Mouse (Mus musculus): Measurements from ENCODE around the gene Rpl3. TPM values are rescaled to one million over a fixed set of nuclear protein-coding genes. Genes with fewer than 3 reads are reported as not detected.

Rpl3 gene
- polyA plus RNA-seq, 1 experiment from 2014 or later = 633 TPM

GRCm38 (mm10) chr15:80045749-80046148, 45.9 kb downstream of the Rpl3 start:
- H3K27me3 ChIP-seq (ENCODE audit: control insufficient read depth, insufficient read depth, low read length) = no peaks in the 10 kb centered on the region
- no peak overlapping the region for H3K27ac ChIP-seq (ENCODE audit: low read depth, low read length)
- no peak overlapping the region for H3K4me3 ChIP-seq (ENCODE audit: low read depth, low read length)
- 93% methylated on average over 2 of the region's 2 CpGs for WGBS
- no peak for ATAC-seq (ENCODE audit: low read depth)
- H3K9me3 ChIP-seq (ENCODE audit: control insufficient read depth, low read length) = no peaks in the 10 kb centered on the region
- H3K36me3 ChIP-seq (ENCODE audit: control insufficient read depth, insufficient read depth, low read length) = no peaks in the 10 kb centered on the region
- no peaks in the 10 kb centered on the region for H3K4me1 ChIP-seq (ENCODE audit: control insufficient read depth, insufficient read depth, low read length)
- no peak overlapping the region for H3K4me2 ChIP-seq (ENCODE audit: low read depth, low read length)
- H3K9ac ChIP-seq (replicated peaks; ENCODE audit: low read depth, low read length) = no peak overlapping the region

DNA sequence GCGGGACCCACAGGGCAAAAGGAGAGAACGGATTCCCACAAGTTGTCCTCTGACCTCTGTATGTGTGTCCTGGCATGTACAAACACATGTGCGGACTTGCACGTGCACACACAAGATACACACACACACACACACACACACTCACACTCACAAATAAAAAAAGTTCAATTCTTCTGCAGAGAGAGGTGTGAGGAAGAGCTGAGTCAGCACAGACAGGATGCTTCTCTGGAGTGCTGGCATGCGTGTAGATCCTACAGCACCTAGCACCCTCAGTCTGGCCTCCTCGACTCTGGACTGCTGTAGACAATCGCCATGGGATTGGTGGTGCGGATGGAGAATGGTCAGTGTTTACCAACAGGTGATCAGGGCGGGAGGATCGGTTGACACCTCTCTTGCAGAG, 47.4 kb downstream of the Rpl3 start:
- Histone ChIP-seq H3K9ac (replicated peaks; ENCODE audit: low read depth, low read length) (no peak overlapping the region), H3K27ac (ENCODE audit: low read depth, low read length) (no peak overlapping the region), H3K4me2 (ENCODE audit: low read depth, low read length) (no peak overlapping the region), H3K27me3 (ENCODE audit: control insufficient read depth, insufficient read depth, low read length) (no peaks in the 10 kb centered on the region), H3K36me3 (ENCODE audit: control insufficient read depth, insufficient read depth, low read length) (no peaks in the 10 kb centered on the region), H3K4me1 (ENCODE audit: control insufficient read depth, insufficient read depth, low read length) (no peaks in the 10 kb centered on the region), H3K9me3 (ENCODE audit: control insufficient read depth, low read length) (no peaks in the 10 kb centered on the region), H3K4me3 (ENCODE audit: low read depth, low read length) (no peak overlapping the region)
- no peak for ATAC-seq (ENCODE audit: low read depth)
- 91% methylated on average over 10 of the region's 10 CpGs for WGBS

DNA sequence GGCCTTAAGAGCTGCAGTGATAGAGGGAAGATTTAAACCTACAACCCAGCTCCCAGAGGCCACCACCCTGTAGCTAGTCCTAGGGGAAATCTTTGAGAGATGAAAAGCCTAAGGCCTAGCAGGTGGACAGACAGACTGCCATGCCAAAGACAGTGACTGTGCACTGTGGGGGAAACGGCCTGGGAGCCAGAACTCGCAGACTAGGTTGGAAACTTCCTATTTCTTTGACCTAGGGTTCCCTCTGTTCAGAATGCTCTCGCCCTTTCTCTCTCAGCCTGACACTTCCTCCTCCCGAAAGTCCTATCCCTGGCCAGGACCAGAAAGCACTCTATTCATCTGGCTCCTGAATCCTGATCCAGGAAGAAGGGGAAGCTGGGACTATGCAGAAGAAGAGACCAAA, 49.5 kb downstream of the Rpl3 start:
- 77% methylated on average over 4 of the region's 4 CpGs for WGBS
- H3K27me3 ChIP-seq (ENCODE audit: control insufficient read depth, insufficient read depth, low read length) = no peaks in the 10 kb centered on the region
- H3K36me3 ChIP-seq (ENCODE audit: control insufficient read depth, insufficient read depth, low read length) = no peaks in the 10 kb centered on the region

DNA sequence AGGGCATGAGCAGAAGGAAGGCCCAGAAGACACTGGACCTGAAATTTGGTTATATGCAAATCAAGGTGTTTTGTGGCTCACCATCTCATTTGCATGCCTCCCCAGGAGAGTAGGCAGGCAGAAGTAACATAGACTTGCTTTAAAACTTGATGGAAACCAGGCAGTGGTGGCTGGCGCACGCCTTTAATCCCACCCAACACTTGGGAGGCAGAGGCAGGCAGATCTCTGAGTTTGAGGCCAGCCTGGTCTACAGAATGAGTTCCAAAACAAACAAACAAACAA, 53.6 kb downstream of the Rpl3 start:
- ATAC-seq (ENCODE audit: low read depth) = no peak
- no peak overlapping the region for H3K4me2 ChIP-seq (ENCODE audit: low read depth, low read length)
- WGBS = 100% methylated on average over 2 of the region's 2 CpGs
- no peaks in the 10 kb centered on the region for H3K4me1 ChIP-seq (ENCODE audit: control insufficient read depth, insufficient read depth, low read length)
- H3K4me3 ChIP-seq (ENCODE audit: low read depth, low read length) = no peak overlapping the region
- H3K9ac ChIP-seq (replicated peaks; ENCODE audit: low read depth, low read length) = no peak overlapping the region
- no peak overlapping the region for H3K27ac ChIP-seq (ENCODE audit: low read depth, low read length)
- no peaks in the 10 kb centered on the region for H3K27me3 ChIP-seq (ENCODE audit: control insufficient read depth, insufficient read depth, low read length)
- H3K9me3 ChIP-seq (ENCODE audit: control insufficient read depth, low read length) = no peaks in the 10 kb centered on the region
- no peaks in the 10 kb centered on the region for H3K36me3 ChIP-seq (ENCODE audit: control insufficient read depth, insufficient read depth, low read length)

More for the DNA sequence above, 49.5 kb downstream of the Rpl3 start:
- ATAC-seq (ENCODE audit: low read depth) = no peak
- no peak overlapping the region for H3K9ac ChIP-seq (replicated peaks; ENCODE audit: low read depth, low read length)
- no peaks in the 10 kb centered on the region for H3K9me3 ChIP-seq (ENCODE audit: control insufficient read depth, low read length)
- no peak overlapping the region for H3K27ac ChIP-seq (ENCODE audit: low read depth, low read length)
- no peak overlapping the region for H3K4me2 ChIP-seq (ENCODE audit: low read depth, low read length)
- no peaks in the 10 kb centered on the region for H3K4me1 ChIP-seq (ENCODE audit: control insufficient read depth, insufficient read depth, low read length)
- no peak overlapping the region for H3K4me3 ChIP-seq (ENCODE audit: low read depth, low read length)

DNA sequence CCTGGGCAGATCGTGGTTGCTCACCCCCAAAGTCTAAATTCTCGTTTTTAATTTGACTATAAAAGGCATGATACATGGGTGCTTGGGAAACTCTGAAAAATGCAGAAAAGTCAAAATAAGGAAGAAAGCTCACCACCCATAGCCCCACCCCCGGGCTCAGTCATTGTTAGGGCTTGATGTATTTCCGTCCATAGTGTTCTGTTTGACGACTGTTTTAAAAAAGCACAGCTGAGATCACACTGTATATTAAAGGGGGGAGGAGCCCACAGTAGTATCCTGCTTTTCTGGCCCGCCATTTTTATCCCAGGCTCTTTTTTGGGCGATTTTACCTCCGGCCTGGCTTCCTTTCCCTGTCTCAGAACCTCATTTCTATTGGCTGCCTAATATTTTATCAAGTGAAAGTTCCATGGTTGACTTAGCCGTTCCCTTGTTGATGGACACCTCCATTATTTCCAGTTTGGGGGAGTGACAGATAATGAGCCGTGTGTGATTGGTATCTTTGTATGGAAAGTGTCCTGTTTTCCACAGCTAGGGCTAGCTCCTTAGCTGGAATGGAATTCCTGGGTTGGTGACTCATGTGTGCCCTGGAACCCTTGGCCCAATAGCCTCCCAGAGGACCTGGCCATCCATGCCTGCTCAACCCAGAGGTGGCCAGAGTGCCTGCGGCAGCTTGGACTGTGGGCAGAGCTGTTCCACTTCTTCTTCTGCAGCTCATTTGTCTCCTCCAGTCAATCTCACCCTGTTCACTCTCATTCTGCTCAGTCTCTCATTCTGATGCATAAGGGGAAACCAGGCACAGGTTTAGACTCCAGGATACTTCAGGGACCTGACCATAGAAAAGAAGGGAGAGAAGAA, 54.2 kb downstream of the Rpl3 start:
- 79% methylated on average over 11 of the region's 11 CpGs for WGBS
- Histone ChIP-seq H3K4me3 (ENCODE audit: low read depth, low read length) (no peak overlapping the region), H3K9me3 (ENCODE audit: control insufficient read depth, low read length) (no peaks in the 10 kb centered on the region), H3K36me3 (ENCODE audit: control insufficient read depth, insufficient read depth, low read length) (no peaks in the 10 kb centered on the region), H3K4me1 (ENCODE audit: control insufficient read depth, insufficient read depth, low read length) (no peaks in the 10 kb centered on the region), H3K27me3 (ENCODE audit: control insufficient read depth, insufficient read depth, low read length) (no peaks in the 10 kb centered on the region), H3K4me2 (ENCODE audit: low read depth, low read length) (no peak overlapping the region), H3K27ac (ENCODE audit: low read depth, low read length) (no peak overlapping the region), H3K9ac (replicated peaks; ENCODE audit: low read depth, low read length) (no peak overlapping the region)
- no peak for ATAC-seq (ENCODE audit: low read depth)

DNA sequence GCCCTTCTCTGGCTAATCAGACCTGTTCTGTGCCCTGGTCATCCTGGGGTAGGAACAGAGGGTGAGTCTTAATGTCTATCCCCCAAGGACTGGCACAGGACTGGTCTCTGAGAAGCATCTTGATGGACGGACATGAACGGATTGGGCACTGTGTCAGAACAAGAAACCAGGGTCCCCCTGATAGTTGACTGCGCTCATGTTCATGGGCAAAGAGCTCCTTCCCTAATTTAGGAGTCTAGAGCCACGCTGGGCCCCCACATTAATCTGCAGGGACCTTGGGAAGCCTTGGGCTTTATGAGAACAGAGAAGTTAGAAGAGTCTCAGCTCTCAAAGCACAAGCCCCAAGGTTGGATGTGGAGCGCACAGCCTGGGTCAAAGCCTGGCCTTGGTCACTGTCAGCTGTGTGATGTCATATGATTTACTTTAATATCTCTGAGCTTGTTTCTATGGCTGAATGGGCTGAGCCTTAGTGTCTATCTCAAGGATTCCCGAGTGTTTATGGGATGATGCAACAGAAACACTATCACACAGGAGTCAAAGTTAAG, 56.3 kb downstream of the Rpl3 start:
- 79% methylated on average over 6 of the region's 6 CpGs for WGBS
- Histone ChIP-seq H3K27me3 (ENCODE audit: control insufficient read depth, insufficient read depth, low read length) (no peaks in the 10 kb centered on the region), H3K27ac (ENCODE audit: low read depth, low read length) (no peak overlapping the region), H3K9ac (replicated peaks; ENCODE audit: low read depth, low read length) (no peak overlapping the region), H3K4me3 (ENCODE audit: low read depth, low read length) (no peak overlapping the region), H3K4me1 (ENCODE audit: control insufficient read depth, insufficient read depth, low read length) (no peaks in the 10 kb centered on the region), H3K4me2 (ENCODE audit: low read depth, low read length) (no peak overlapping the region), H3K9me3 (ENCODE audit: control insufficient read depth, low read length) (no peaks in the 10 kb centered on the region), H3K36me3 (ENCODE audit: control insufficient read depth, insufficient read depth, low read length) (no peaks in the 10 kb centered on the region)
- ATAC-seq (ENCODE audit: low read depth) = no peak

DNA sequence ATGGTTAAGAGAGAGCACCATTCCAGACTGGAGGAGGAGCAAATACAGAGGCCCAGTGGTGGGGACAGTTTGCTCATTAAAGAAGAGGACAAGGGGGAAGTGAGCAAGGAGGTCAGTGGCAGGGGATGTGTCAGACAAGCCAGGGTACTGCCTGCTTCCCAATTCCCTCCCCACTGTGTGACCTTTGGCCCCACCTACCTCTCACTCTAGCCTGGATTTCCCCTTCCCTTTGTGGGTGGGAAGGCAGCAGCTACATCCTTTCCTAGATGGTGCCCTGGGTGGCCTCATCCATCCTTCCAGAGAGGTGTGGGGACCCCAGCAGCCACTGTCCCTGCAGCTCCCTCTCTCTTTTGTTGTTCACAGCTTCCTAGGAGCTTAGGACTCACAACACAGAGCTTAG, 56.8 kb downstream of the Rpl3 start:
- H3K36me3 ChIP-seq (ENCODE audit: control insufficient read depth, insufficient read depth, low read length) = no peaks in the 10 kb centered on the region
- no peak for ATAC-seq (ENCODE audit: low read depth)
- no peak overlapping the region for H3K27ac ChIP-seq (ENCODE audit: low read depth, low read length)

DNA sequence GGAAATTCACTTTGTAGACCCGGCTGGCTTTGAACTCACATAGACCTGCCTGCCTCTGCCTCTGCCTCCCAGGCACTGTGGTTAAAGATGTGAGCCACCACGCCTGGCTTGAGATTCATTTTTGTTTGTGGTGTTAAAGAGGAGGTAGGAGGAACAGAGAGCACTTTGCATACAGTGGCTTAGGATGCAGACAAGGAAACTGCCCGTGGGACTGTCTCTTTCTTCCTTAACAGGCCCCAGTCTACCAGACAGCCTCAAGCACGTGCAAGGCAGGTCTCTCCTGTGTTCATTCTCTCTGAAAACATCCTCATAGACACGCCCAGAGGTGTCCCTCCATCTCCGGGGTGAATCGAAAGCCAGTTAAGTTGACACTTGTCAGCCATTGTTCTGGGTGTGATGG, 57.3 kb downstream of the Rpl3 start:
- ATAC-seq (ENCODE audit: low read depth) = no peak
- no peak overlapping the region for H3K4me3 ChIP-seq (ENCODE audit: low read depth, low read length)
- H3K27ac ChIP-seq (ENCODE audit: low read depth, low read length) = no peak overlapping the region
- H3K4me2 ChIP-seq (ENCODE audit: low read depth, low read length) = no peak overlapping the region
- no peak overlapping the region for H3K9ac ChIP-seq (replicated peaks; ENCODE audit: low read depth, low read length)
- no peaks in the 10 kb centered on the region for H3K36me3 ChIP-seq (ENCODE audit: control insufficient read depth, insufficient read depth, low read length)
- WGBS = 66% methylated on average over 7 of the region's 7 CpGs
- no peaks in the 10 kb centered on the region for H3K27me3 ChIP-seq (ENCODE audit: control insufficient read depth, insufficient read depth, low read length)
- H3K9me3 ChIP-seq (ENCODE audit: control insufficient read depth, low read length) = no peaks in the 10 kb centered on the region
- no peaks in the 10 kb centered on the region for H3K4me1 ChIP-seq (ENCODE audit: control insufficient read depth, insufficient read depth, low read length)

More for the DNA sequence above, 56.8 kb downstream of the Rpl3 start:
- Histone ChIP-seq H3K27me3 (ENCODE audit: control insufficient read depth, insufficient read depth, low read length) (no peaks in the 10 kb centered on the region), H3K4me3 (ENCODE audit: low read depth, low read length) (no peak overlapping the region), H3K4me2 (ENCODE audit: low read depth, low read length) (no peak overlapping the region), H3K9ac (replicated peaks; ENCODE audit: low read depth, low read length) (no peak overlapping the region), H3K9me3 (ENCODE audit: control insufficient read depth, low read length) (no peaks in the 10 kb centered on the region), H3K4me1 (ENCODE audit: control insufficient read depth, insufficient read depth, low read length) (no peaks in the 10 kb centered on the region)

DNA sequence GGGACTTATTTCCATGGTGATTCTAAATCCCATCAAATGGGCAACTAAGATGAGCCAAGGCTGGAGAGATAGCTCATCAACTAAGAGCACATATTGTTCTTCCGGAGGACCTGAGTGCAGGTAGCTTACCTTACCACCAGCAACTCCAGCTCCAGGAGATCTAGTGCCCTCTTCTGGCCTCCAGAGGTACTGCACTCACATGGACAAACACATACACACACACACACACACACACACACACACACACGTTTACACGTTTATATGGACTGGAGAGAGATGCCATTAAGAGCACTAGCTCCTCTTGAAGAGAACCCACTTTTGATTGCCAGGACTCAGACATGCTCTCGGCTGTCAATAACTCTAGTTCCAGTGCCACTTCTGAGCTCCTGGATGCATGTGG, 60.5 kb downstream of the Rpl3 start:
- no peak for ATAC-seq (ENCODE audit: low read depth)
- Histone ChIP-seq H3K4me3 (ENCODE audit: low read depth, low read length) (no peak overlapping the region), H3K4me2 (ENCODE audit: low read depth, low read length) (no peak overlapping the region), H3K4me1 (ENCODE audit: control insufficient read depth, insufficient read depth, low read length) (no peaks in the 10 kb centered on the region), H3K9me3 (ENCODE audit: control insufficient read depth, low read length) (no peaks in the 10 kb centered on the region), H3K27me3 (ENCODE audit: control insufficient read depth, insufficient read depth, low read length) (no peaks in the 10 kb centered on the region), H3K36me3 (ENCODE audit: control insufficient read depth, insufficient read depth, low read length) (no peaks in the 10 kb centered on the region), H3K27ac (ENCODE audit: low read depth, low read length) (no peak overlapping the region), H3K9ac (replicated peaks; ENCODE audit: low read depth, low read length) (no peak overlapping the region)
- 86% methylated on average over 4 of the region's 4 CpGs for WGBS

Measured in neural tube, embryonic 14.5 days (tissue).